Mouse (Mus musculus): ENCODE measurements around the gene Poldip2.

- TF ChIP-seq CTCF (IDR thresholded peaks at IDR 0.05; ENCODE audit: control insufficient read depth, insufficient read depth, insufficient replicate concordance, low read depth, low read length) = no peak
- no peak for TF ChIP-seq POLR2A (IDR thresholded peaks at IDR 0.05; ENCODE audit: control insufficient read depth, low read depth, low read length)
Measured at GRCm38 (mm10) chr11:78571854-78572253, 59.9 kb downstream of the Poldip2 start.
